Mouse (Mus musculus): ENCODE results near the gene Tomm70a.

DNA sequence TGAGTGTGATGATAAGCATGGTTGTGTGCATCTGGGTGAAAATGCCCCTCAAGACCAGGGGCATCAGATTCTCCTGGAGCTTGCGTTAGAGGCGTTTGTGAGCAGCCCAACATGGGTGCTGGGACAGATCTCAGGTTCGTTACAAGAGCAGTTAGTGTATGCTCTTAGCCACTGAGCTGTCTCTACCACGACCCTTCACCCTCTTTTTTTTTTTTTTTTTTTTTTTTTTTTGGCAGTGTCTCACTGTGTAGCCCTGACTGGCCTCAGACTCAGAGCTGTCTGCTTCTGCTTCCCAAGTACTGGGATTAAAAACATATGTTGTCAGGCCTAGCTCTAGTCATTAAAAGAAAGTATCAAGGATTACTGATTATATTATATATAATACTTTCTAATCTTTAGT, 4.8 kb downstream of the Tomm70a start:
- TF ChIP-seq USF1 (IDR thresholded peaks at IDR 0.05; ENCODE audit: low read depth) = no peak
- TF ChIP-seq MYOD1 (IDR thresholded peaks at IDR 0.05; ENCODE audit: control insufficient read depth in 1 of 3, insufficient read length in 2 of 3, low read depth in 2 of 3) = no peak
- no peak for TF ChIP-seq POLR2A (IDR thresholded peaks at IDR 0.05; ENCODE audit: insufficient read length, low read depth)
